Mouse (Mus musculus): Measurements from ENCODE around the gene Hgfac. TPM values are rescaled to one million over a fixed set of nuclear protein-coding genes. Genes with fewer than 3 reads are reported as not detected.

The Hgfac gene
- total RNA-seq, 2 experiments from 2014 or later = 0.15 to 1.2 TPM

DNA sequence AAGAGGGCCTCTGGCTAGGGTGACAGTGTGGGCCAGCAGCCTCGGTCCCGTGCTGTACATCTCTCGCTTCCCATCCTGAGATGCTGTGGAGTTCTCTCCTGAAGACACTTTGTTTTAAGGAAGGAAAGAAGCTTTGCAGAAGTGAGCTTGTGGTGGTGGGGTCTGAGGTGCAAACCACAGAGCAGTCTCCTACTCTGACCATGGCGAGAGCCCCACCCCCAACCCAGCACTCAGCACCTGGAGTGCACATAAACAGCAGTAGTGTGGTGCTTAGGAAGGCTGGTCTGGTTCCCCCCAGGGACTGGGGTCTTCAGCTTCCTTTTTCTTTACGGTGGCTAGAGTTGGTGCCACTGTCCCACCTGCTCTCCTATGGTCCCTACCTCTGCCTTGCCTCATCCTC lies 6.2 kb upstream of the Hgfac start:
- ATAC-seq (replicated peaks; ENCODE audit: poor library complexity, severe bottlenecking) = peak; percentile 65

DNA sequence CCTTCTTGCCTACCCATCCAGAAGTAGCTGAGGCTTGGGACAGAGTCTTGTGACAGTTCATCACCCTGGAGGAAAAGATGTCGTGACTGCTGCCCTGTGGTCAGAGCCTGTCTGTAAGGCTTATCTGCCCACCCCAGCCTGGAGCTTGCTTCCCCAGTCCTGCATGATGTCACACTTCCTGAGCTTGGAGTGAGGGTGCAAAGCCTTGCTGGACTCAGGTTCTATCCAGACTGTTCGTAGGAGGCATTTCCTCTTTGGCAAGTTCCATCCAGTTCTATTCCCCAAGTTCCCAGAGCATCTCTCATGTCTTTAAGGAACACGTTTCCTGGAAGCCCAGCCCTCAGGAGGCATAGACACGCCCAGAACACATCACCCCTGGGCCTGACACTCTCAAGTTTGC lies 5.5 kb upstream of the Hgfac start:
- ATAC-seq (replicated peaks; ENCODE audit: poor library complexity, severe bottlenecking) = peak; percentile 68

DNA sequence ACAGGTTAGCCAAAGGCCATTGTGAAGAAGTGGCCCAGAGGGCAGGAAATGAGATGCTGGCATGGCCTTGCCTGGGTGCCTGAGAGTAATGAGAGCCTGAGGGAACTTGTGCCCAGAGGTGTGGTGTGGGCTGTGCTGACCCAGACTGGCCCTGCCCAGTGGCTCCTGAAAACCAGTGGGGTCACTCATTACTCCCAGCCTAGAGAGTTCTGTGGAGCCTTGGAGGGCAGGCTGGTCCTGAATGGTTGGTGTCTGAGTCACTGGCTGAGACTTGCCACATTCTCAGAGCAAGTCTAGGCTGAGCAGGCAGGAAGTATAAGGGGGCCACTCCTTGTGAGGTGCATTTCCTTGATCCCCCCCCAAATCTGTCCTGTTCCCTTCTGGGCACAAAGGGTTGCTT lies 3.9 kb upstream of the Hgfac start:
- ATAC-seq (replicated peaks; ENCODE audit: poor library complexity, severe bottlenecking) = no peak

DNA sequence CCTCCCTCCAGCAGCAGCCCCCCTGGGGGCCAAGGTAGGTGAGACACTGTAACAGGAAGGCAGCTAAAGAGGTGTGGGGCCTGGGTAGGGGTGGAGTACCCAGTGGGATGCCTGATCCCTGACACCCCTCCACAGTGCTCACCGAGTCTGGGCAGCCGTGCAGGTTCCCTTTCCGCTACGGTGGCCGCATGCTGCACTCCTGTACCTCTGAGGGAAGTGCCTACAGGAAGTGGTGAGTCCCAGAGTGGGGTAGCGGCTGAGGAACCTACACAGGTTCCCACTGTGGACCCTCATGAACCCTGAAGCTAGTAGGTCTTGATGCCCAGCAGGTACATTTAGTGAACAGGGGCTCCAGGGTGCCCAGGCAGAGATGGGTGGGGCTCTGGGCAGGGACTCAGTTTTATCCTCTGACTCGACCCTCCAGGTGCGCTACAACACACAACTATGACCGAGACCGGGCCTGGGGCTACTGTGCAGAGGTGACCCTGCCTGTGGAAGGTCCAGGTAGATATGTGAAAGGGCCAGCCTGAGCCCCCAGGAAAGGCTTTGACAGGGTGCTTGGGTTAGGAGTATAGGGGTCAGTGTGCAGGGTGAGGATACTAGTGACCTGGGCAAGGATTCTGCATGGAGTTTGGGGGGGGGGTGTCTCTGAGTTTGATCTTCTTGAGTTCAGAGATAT lies 1.3 kb downstream of the Hgfac start:
- ATAC-seq (replicated peaks; ENCODE audit: poor library complexity, severe bottlenecking) = peak; percentile 60

DNA sequence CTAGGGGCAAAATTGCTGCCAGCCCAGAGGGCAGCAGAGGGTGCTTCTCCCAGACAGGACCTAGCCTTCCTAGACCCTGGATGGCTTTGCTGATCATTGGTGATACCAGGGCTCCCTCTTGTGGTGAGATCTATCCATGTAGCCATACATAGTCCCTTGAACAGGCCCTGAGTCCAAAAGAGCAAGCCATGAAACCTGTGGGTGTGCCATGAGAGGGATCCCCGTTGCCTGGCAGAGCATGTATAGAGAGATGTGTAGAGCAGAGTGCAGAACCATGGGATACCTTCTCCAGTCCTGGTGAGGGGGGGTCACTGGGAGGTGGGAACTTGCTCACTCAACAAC lies 1.8 kb downstream of the Hgfac start:
- peak; percentile 79 for ATAC-seq (replicated peaks; ENCODE audit: poor library complexity, severe bottlenecking)

DNA sequence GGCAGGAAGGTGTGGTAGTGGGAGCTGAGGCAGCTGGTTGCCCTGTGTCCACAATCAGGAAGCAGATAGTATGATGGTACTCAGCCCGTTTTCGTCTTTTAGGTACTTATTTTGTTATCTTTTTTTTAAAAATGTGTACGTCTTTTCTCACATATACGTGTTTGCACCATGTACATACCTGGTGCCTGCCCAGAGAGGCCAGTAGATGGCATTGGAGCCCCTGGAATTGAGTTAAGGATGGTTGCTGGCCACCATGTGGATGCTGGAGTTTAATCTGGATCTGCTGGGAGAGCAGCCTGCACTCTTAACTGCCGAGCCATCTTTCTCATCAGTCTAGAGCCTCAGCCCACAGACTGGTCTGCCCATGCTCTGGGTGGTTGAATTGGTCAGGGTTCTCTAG lies 9.2 kb downstream of the Hgfac start:
- no peak for ATAC-seq (replicated peaks; ENCODE audit: poor library complexity, severe bottlenecking)

DNA sequence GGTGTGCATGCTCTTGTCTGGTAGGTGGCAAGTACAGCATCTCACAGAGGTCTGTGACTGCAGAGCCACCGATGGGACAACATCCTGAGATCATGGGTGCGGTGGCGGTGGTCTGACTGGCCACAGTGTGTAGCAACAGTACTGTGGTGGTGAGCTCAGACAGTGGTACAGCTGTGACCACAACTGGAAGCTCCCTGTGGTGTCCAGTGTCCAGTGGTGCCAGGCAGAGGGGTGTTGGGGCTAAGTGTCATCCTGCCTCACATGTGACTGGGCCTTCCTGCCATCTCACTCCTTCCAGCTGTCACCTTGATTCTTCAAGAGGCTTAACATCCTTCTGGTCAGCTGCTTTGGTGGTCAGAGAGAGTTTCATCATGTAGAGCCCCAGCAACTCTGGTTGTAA lies 13.3 kb downstream of the Hgfac start:
- ATAC-seq (replicated peaks; ENCODE audit: poor library complexity, severe bottlenecking) = 0 out of 2 replicates have a peak, but pooled peaks have one; percentile 12

DNA sequence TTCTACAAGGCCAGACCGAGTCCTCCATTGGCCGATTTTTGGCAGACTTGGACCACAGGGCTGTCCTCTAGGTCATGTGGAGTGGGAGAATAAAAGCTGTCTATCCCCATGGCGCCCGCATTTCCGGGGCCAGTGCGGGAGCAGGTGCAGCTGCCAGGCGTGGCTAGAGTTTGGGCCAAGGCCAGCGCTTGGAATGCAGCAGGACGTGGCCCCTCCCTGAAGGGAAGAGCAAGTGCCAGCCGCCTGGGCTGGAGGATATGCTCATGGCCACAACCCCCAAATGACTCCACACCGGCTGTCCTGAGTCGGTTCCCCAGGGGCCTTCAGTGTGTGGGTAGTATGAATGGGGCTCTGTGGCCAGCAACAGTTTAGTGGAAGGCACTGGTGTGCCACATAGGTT lies 13.8 kb downstream of the Hgfac start:
- ATAC-seq (replicated peaks; ENCODE audit: poor library complexity, severe bottlenecking) = no peak

DNA sequence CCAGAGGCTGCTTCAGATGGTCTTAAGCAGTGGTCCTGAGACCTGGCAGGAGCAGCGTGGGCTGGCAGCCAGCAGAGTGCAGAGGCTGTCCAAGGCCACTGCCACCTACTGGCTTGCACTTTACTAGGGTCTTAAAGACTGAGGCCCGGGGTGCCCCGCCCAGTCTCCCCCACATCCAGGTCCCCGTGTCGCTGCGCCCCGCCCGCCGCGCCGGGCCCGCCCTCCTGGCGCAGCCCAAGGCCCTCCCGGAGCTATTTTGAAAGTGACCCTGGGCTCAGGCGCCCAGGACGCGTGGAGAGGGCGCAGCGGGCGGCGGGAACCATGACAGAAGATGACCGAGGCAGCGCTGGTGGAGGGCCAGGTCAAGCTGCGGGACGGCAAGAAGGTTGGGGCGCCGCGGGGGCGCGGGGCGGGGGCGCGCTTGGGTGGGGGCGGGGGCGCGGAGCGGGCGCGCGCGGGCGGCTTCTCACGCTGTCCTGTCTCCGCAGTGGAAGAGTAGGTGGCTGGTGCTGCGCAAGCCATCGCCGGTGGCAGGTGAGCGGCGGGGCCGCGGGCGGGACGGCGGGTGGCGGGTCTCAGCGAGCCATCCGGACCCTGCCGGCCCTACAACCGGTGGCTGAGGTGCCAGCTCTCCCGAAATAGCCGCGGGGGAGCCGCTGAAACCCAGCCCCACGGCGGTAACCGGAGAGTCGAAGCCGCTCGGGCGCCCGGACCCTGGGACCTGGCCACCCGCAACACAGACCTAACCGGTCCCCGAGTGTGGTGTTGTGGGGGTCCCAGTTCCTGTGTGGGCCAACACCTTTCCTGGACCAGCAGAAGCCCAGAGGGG lies 15.5 kb downstream of the Hgfac start, which contains the start of gene Dok7:
TSS of gene Dok7 (plus strand) at position 163 of the 829 bp plus-strand sequence.
- peak; percentile 80 for ATAC-seq (replicated peaks; ENCODE audit: poor library complexity, severe bottlenecking)

DNA sequence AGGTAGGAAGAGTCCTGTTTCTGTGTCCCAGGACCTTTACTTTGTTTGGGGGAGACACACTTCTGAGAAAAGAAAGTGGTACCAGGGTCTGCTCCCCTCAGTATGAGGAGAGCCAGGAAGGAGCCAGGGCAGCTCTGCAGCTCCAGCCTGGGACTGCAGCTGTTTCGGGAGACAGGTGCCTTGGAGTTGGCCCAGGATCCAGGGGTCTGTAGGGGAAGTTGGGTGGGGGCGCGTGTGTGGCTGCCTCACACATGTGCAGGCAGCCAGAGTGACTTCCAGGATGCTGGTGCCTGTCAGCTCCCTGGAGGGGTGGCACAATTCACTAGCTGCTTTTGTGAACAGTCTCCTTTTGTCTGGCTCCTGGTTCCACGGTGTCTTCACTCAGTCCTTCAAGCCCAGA lies 16.3 kb downstream of the Hgfac start:
- ATAC-seq (replicated peaks; ENCODE audit: poor library complexity, severe bottlenecking) = no peak

DNA sequence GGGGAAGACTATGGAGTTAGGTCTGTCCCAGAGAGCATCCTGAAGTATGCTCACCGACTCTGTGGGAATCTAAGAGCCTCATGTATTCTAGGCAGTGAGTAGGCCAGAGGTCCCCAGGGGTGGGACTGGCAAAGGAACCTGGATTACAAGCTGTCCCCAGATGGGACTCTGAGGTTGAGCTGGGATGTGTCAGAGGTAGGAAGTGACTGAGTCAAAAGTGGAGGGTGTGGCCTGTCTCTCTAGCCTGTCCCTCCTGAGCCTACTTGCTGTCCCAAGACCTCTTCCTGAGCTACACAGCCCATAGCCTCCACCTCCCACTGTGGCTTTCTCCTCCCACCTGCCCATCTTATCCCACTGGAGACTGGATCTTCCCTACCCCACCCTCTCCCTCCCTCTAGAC lies 16.9 kb downstream of the Hgfac start:
- no peak for ATAC-seq (replicated peaks; ENCODE audit: poor library complexity, severe bottlenecking)

DNA sequence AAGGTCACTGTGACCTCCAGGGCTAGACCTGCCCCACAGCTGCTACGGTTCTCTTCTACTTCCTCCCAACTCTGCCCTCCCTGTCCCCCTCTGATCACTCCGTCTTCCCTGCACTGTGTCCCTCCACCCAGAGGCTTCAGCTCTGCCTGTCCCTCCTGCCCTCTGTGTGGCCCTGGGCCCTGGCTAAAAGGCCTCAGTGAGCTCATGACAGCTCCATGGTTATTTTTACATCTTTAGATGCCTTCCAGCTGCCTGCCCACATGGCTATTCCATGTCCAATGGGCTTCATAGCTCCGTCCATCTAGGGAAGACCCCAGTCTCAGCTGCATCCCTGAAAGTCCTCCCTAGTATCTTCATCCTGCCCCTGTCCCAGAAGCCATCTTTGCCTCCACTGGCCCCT lies 18.8 kb downstream of the Hgfac start:
- ATAC-seq (replicated peaks; ENCODE audit: poor library complexity, severe bottlenecking) = no peak

DNA sequence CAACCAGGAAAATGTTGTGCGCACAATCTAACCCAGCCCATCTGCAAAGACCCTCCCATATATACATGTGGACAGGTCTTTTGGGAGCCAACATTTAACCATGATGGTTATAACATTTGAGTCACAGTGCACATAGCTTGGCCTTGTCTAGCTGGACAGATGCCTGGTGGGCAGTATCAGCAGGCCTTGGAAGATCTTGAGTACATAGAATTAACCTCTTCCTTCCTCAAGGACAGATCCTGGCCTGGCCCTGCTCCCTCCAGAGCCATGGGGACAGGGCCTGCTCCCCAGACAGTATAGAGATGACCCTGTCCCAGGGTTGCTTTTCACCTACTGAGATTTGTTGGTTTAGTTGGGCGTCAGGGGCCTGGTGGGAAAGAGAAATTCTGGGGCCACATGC lies 28.5 kb downstream of the Hgfac start:
- ATAC-seq (replicated peaks; ENCODE audit: poor library complexity, severe bottlenecking) = no peak

DNA sequence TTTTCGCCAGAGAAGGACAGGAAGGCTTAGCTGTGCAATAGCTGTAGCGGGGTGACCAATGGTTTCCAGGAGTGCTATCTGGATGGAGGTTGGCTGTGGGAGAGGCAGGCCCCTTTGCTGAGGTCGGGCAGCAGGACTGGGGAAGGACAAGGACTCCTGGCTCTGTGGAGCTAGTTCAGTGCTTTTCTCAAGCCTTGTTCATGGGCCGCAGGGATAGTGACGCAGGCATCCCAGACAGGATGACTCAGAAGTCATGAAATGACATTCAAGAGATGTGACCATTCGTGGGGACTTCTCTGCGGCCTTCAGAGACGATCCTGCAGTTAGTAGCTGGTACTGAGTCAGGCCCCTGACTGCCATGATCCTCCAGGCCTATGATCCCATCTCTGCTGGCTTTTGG lies 29.0 kb downstream of the Hgfac start:
- no peak for ATAC-seq (replicated peaks; ENCODE audit: poor library complexity, severe bottlenecking)

DNA sequence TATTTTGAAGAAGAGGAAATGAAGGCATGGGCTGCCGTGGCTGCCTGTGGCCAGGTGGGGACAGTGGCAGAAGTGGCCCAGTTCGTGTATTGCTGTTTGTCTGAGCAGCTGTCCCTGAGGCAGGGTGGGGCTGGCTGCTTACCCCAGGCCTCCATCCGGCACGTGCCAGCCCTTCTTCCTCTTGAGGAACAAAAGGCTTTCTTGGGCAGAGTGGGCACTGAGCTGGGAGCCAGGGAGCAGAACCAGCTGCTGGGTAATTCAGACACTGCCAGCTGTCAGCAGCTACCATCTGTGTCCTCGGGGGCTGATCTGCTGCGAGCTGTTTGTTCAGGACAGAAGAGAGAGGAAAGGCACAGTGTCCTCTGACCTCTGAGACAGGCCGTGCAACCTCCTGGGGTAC lies 29.6 kb downstream of the Hgfac start:
- no peak for ATAC-seq (replicated peaks; ENCODE audit: poor library complexity, severe bottlenecking)

DNA sequence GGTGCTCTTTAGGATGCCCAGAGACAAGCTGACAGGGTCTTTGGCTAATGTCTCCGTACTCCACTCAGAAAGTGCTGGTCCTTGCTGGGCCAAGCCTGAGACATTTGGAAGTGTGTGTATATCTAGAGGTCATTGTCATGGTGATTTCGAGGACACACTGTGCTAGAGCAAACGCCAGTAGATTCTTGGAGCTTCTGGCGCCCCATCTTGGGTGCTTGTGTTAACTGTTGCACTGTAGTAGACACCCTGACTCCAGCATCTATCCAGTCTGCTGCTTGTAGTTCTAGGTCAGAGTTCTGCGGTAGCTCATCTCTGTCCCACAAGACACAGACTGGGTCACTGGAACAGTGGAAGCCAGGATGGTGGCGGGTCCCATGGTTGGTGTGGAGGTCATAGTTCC lies 30.5 kb downstream of the Hgfac start:
- ATAC-seq (replicated peaks; ENCODE audit: poor library complexity, severe bottlenecking) = no peak

DNA sequence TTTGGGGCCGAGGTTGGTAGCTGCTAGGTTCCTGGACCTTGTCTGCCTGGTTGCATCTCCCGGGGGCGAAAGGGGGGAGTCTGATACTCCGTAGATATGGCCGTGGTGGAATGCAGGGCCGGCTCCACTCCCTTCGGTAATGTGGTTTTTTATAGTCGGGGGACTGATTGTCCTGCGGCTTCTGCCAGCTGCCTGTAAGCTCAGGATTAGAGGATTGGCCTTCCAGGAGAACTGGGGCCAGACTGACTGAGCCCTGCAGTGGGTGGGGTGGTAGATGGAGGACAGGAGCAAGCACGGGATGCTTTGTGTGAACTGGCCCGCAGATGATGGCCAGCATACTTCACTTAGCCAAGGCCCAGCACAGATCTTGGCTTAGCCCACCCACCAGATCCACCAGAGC lies 31.9 kb downstream of the Hgfac start:
- no peak for ATAC-seq (replicated peaks; ENCODE audit: poor library complexity, severe bottlenecking)

DNA sequence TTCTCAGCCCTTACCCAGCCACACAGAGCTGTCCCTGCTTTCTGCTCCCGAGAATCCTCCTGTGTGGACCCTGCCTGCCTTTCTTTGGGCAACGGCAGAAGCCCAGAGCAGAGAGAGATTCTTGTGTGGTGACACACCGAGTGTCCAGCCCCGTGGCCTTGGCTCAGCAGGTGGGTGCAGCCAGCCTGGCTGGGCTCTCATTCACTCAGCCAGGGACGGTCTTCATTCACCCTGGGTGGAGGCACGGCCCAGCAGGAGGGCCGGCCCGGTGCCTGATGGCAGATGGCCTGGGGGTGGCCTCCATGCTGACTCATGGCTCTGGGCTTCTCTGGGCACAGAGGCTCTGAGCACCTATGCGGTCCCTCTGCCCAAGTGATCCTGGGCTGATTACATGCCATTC lies 32.7 kb downstream of the Hgfac start:
- ATAC-seq (replicated peaks; ENCODE audit: poor library complexity, severe bottlenecking) = no peak

DNA sequence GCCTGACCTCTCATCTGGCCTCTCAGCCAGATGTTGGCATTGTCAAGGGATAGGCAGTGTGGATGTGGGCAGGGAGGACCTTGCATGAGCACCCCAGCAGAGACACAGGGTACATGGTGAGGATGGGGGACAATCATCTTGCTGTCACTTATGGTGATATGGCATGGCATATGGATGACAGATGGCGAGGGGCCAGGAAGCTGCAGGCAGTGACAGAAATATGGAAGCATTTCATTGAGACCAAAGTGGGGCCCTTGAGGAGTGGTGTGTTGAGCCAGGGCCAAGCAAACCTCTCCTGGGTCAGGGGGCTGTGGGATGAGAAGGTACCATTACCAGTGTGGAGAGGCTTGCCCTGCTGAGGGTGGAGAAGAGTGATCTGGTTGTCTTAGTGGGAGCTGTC lies 35.1 kb downstream of the Hgfac start:
- no peak for ATAC-seq (replicated peaks; ENCODE audit: poor library complexity, severe bottlenecking)

DNA sequence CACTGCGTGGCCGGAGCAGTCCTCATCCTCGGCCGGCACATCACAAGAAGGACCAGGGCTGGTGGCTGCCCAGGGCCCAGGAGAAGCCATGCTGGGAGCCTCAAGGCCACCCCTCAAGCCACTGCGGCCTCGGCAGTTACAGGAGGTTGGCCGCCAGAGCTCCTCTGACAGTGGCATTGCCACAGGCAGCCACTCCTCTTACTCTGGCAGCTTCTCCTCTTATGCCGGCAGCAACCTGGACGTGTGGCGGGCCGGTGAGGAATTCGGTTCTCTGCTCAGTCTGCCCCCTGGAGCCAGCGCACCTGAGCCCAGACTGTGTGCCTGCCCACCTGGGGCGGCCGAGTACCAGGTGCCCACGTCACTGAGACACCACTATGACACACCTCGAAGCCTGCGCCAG lies 37.8 kb downstream of the Hgfac start:
- ATAC-seq (replicated peaks; ENCODE audit: poor library complexity, severe bottlenecking) = no peak

DNA sequence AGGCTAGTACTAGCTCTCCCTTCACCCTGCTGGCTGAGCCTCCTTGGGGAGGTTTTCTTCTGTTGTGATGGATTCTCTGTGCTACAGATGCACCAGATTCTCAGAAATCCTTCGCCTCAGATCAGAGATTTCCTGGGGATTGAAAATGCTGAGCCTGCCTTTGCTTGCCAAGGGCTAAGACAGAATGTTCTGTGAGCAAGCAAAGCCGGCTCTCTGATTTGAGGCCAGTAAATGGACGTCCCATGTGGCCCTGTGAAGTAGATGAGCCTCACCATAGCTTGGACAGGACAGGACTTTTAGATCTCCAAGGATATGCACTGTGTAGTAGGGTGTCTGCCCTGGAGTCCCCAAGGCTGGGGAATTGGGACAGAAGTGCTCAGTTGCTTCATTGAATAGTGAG lies 43.6 kb downstream of the Hgfac start:
- ATAC-seq (replicated peaks; ENCODE audit: poor library complexity, severe bottlenecking) = no peak

Data from granulocyte monocyte progenitor cell, adult 5-6 weeks (primary cell).